Mouse (Mus musculus): ENCODE data around the gene Olfr1466.

Olfr1466 gene

GRCm38 (mm10) chr19:13338562-13338961 is at the start of gene Olfr1466:
TSS of gene Olfr1466 (plus strand) at chr19:13338862.
- no peak for TF ChIP-seq GATA4 (IDR thresholded peaks at IDR 0.05; ENCODE audit: insufficient replicate concordance, low read length)

DNA sequence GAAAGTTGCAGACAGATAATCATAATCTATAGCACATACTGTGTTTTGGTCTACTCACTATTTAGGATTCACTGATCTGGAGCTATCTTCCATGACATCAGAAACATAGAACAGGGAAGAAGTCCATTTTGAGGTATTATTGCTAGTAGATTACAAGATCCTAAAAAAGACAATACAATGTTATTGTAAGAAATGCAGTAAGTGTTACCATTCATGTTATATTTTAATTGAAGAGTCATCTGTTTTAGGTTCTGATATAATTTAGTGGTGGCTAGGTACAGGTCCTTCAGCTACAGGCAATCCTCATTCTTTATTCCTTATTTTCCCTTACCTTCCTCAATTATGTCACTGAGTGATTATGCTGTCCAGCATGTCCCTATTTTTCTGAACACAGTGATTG is 23.2 kb upstream of the Olfr1466 start, which contains the start of gene Olfr1465:
Olfr1465 (minus strand) TSS at position 101 of the 400 bp plus-strand sequence.
- TF ChIP-seq GATA4 (IDR thresholded peaks at IDR 0.05; ENCODE audit: insufficient replicate concordance, low read length): no peak

DNA sequence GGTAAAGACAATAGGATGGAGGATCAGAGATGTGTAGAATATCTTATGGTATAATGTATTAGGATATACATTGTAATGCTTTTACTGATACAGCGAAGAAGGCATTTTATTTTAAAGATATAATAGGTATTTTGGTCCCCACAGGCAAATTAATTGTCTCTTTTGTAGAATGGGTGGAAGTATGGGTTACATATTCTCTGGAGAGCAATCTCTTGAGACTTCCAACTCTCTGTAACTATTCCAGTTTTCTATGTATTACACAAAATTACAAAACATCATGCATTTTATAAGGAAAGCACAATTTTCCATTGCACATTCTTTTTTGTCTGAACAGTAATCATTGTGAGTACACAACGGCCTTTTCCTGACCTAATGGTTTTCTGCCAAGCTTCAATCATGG is 23.3 kb downstream of the Olfr1466 start, which contains the start of gene Olfr1467:
Olfr1467 (plus strand) TSS at position 301 of the 400 bp plus-strand sequence.
- no peak for TF ChIP-seq GATA4 (IDR thresholded peaks at IDR 0.05; ENCODE audit: insufficient replicate concordance, low read length)

All from liver, adult (tissue).